Mouse (Mus musculus) layer of hippocampus, adult 9-10 months (tissue): ENCODE data around the gene Adssl1.

Experiments
- DNase-seq: peaks from one replicate; pipeline ENCODE4 v3.0.0; 2022; ENCODE audit warnings: low spot score

Gene Adssl1

DNA sequence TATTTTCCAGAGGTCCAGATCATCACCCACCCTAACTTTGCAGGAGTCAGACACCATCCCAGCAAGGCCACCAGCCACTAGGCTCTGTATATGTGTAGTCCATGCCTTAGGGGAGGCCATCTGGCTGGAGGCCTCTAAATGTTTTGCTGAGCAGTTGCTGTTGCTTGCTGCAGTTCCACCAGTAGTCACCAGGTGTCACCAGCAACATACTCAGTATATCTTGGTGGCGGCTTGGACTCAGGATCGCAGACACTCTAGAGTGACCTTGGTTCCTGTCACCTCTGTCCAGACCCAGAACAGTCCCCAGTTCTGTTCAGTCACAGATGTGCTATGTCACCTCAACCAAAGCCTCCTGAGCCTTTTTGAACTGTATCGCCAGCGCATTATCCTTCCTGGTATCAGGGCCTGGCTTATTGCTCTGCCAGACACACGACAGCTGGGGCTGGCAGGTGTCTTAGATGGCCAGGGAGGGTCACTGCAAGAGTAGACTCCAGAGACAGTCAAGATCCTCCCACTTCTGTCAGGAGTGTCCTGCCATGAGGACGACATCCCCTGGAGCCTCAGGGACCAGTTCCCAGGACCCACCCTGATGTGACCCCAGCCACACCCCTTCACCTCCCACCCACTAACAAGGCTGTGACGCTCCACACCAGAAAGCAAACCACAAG lies 33.4 kb downstream of the Adssl1 start:
- peak; percentile 89 for DNase-seq

DNA sequence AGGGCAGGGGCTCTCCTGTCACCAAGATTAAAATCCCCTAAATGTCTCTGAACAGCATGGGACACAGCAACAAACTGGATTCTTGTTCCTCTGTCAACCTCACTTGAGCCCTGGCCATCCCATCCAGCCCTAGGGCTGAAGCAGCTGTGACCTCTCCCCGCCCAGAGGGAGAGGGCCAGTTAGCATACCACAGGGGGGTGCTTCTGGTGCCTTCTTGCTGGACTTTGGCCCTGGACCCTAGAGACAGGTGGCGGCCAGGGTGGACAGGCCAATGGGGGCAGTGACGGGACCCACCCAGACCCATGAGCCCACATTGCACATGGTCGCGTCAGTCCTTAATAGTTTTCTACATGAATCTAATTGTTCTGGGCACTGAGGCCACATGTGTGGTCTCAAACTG lies 34.2 kb downstream of the Adssl1 start:
- no peak for DNase-seq

DNA sequence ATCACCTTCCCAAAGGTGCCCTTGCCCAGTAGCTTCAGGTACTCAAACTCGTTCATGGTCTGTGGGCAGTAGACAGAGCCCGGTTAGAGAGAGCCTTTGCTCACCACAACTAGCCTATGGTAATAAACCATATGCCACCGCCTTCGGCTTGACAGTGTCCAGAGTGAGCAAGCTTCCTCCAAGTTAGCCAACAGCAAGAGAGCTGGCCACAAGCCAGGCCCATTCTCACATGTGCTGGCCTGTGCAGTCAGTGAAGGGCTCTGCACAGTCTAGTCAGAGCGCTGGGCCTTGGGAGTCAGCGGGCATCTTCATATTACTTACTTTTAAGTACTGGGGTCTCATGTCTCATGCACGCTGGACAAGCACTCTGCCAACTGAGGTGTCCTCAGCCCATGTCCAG lies 38.8 kb downstream of the Adssl1 start:
- no peak for DNase-seq

DNA sequence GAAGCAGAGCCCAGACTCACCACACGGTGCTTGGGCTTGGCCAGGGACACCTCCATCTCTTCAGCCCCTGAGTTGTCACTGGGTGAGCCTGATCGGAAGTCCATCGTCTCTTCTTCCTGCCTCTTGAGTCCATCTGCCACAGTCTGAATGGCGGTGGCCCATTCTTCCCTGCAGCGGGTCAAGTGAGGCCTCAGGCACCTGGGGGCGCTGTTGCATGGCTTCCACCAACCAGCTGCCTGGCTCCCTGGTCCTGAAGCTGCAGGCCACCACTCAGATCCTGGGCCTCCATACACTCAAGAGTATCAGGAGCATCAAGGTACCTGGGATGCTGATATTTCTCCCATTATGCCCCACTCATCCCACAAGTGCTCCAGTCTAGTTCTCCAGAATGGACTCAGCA lies 39.3 kb downstream of the Adssl1 start:
- no peak for DNase-seq

DNA sequence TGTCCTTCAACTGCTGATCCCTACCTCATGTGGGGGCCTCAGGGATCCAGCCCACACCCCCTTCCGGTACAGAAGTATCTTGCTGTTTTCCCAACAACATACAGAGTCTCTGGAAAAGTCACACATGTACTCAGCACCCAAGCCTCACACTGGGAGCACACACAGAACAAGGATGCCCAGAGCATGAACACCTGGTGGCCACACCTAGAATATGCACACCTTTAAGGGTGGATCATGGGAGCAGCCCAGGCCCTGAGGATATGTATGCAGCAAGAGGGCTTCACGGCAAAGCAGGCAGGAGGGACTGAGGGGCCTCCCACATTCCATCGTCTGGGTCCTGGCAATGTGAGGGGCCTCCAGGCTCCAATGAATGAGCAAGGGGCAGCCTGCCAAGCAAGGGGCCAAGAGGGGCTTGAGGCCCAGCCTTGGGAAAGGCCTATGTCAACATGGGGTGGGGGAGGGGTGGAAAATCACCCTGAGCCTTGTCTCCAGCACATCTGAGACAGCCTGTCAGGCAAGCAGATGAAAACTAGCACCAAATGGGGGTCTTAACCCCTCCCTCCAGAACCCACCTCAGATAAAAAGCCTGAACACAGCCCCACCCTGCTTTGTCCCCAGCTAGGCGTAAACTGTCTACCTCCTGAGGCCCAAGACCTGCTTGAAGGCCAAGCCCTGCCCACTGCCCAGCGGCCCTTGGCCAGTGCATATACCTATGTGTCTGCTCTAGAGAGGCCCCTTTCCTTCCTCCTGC lies 40.9 kb downstream of the Adssl1 start:
- no peak for DNase-seq

DNA sequence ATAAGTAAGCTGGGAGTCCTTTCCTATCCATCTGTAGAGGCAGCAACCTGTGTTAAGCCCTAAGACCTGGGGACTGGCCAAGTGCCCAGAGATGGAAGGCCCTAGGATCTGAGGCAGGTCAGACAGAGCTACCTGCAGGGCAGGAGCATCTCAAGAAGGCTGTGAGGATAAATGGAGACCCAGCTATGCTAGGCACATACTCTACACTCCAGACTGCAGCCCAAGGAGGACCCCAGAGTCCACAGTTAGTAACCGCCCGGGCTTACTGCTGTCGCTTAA lies 41.4 kb downstream of the Adssl1 start:
- DNase-seq, result no peak

DNA sequence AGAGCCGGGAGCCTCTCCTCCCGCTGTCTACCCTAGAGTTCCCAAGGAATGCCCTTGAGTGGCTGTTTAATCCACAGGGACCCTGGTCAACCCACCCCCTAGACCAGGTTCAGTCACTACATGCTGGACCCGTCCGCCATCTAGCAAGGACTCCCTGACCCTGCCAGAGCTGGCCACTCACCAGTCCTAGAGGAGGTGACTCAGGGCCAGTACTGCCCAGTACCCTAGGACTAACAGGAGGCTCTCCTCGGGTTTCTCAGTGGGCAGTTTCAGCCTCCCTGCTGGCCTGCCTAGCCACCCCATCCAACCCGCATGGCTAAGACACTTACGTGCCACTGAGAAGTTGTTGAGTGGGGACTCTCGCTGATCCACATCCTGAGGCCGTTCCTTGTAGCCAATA lies 42.0 kb downstream of the Adssl1 start:
- DNase-seq, result no peak

DNA sequence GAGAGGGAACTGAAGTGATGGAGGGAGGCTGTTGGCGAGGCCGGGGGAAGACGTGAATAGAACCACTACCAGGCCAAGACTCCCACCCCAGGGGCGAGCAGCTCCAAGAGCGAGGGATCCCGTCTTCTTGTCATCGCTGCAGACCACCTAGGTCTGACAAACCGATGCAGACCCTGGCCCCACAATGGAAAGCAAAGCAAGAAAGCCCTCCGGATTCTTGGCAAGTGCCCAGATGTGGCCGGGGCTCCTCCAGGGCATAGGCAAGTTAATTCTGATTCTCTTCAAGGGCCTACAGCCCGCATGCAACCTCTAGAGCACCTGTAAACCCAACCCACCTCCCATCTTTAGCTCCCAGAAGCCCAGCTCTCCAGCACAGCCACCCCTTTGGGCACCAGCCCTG lies 43.5 kb downstream of the Adssl1 start:
- DNase-seq, result no peak

DNA sequence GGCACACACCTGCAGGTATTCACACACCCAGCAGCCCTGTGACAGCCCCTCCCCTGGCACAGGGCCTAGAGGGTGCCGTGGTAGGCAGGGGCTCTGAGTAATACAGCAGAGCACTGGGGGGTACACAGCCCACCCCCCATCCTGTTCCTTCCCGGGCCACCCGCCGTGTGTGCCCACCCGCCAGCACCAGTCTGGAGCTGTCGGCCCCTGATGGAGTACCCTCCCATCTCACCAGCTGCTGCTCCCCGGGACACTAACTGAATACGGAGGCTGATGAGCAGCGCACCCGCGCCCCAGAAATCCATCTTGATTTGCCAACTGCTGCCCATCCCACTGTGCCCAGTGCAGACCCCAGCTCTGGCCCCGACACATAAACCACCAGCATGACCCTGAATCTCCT lies 43.9 kb downstream of the Adssl1 start:
- DNase-seq, result no peak

DNA sequence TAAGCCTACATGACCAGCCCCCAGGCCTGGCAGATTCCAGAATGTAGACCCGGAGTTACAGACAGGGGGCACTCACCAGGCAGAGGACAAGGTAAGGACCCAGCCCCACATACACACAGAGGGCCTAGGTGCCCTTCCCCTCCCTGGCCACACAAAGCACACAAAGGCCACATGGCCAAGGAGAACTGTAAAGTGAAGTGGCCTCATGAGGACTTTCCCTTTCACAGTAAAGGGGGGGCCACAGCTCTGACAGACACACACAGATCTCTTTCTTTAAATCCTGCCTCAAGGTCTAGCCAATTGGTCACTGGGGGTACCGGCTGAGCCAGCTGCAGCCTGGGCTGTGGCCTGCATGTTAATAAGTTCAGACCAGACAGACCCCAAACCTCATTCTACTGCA lies 44.3 kb downstream of the Adssl1 start:
- DNase-seq, result no peak

DNA sequence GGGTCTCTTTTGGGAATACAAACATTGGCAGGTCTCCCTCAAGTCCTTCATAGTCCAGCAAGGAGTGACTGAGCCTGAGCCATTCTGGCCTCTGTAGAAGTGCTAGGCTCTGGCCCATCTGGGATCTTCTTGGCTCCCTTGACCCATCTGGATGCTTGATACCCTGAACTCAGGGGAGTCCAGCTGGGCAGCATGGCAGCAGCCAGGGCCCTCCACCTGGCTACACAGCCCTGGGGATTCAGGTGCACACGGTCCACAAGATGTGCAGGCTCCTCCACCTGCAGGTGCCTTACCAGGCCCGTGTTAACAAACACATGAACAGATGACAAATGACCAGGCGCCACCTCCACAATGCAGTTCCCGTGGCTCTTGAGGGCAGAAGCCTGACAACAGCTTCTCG lies 44.8 kb downstream of the Adssl1 start:
- DNase-seq, result no peak

DNA sequence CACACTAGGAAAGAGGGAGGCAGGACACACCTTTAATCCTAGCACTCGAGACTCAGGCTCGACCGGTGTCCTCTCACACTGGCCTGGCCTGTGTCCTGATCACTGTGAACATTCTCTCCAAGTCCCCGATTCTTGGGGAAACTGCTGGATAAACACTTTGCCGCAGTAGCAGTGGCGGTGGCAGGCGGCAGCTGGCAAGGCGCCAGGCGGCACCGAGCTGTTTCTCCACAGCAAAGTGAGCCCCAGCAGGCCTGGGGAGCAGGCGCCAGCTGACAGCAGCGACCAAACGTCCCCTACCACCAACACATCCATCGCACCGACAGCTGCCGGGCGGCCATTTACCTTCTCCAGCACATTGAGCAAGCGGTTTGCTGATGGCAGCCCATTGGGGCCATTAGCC lies 45.6 kb downstream of the Adssl1 start:
- no peak for DNase-seq

DNA sequence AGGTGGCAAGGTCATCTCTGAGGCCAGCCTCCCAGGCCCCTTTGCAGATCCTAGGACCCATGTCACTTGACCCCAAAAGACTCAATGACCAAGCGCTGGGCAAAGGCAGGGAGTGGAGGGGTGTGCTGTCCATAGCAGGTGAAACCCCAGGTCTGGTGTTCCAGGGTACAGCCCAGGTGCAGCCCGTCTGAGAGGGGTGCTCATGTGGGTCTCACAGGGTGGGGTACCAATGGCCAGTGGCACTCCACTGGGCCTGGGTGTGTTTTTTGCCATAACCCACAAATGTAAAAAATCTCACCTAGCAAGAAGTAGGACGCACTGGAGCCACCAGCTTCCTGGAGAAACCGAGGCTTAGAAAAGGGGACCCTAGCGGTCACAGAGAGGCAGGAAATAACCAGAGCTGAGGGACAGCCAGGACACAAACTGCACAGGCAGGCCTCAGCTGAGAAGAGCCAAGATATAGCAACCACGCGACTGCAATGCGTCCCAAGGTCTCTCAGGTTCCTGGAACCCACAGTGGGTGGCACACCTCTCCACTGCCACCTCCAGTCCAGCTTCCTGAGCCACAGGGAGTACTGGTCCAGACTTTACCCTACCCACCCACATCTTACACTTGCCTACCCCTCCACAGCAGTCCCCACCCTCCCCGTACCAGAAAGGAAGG lies 46.2 kb downstream of the Adssl1 start:
- no peak for DNase-seq

DNA sequence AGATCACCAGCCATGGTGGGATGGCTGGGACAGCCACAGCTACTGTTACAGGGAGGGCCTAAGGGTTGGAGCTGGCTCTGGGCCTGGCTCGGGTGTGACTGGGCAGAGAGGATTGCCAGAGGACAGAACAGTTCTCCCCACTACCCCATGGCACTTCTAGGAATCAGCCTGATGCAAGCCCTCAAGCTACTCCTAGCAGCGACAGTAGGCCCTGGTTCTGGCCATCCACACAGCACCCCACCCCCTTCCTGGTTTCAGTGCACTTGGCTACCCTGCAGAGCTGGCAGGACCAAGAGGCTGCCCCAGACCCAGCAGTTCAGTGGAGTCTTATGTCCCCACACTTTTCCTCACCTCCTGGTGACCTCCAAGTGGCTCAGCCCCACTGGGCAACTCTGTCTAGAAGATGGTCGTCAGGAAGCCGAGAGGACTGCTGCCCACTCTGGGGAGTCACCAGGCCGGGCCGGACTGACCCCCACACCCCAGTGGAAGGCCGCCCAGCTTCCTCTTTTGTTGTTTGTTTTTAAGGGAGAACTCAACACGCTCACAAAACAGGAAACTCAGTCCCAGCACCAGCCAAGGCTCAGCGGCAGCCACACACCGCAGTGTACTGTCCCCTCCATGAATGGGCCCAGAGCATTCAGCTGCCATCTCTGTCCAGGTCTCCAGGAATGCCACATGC lies 47.9 kb downstream of the Adssl1 start:
- no peak for DNase-seq

DNA sequence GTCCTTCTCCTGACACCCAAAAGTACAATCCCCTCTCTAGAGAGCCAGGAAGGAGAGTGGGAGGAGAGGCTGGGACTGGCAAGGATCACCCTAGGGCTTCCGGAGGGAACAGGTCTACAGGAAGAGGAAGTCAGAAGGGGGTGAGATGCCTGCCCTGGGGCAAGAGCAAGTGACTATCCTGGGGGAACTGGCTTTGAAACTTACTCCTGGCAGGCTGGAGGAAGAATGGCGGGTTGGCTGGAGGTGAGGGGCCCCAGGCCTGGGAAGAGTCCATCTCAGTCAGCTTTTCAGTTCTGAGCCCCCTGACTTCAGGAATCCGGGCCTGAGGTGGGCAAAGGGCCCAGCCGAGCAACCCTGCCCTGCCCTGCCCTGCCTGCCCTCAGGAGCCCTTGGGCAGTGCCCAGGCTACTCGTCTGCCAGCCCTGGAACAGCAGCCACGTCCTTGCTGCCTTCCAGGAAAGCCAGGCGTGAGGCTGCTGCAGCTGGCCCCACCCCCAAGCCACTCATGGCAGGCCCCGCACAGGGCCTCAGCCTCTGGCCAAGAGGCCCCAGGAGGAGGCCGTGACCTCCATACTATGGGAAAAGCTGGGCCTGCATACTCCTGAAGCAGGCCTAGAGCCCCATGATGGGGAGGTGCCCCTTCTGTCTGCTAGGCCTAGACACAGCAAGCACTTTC lies 51.0 kb downstream of the Adssl1 start:
- no peak for DNase-seq

DNA sequence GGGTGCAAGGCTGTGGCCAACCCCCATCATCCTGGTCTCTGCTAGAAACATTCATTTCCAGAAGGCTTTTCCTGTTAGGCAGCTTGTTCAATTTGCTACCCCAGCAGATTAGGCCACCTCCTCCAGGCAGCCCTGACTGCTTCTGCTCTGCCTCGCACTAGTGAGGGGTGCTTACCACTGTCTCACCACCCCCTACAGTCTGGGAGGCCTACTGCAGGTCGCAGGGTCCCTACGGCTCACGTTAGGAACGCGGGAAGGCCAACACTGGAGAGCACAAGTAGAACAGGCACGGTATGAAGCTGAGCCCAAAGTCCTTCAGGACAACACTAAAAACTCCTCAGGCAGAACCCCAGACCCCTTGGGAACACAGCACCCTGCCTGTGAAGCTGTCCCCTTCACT lies 52.0 kb downstream of the Adssl1 start:
- no peak for DNase-seq

DNA sequence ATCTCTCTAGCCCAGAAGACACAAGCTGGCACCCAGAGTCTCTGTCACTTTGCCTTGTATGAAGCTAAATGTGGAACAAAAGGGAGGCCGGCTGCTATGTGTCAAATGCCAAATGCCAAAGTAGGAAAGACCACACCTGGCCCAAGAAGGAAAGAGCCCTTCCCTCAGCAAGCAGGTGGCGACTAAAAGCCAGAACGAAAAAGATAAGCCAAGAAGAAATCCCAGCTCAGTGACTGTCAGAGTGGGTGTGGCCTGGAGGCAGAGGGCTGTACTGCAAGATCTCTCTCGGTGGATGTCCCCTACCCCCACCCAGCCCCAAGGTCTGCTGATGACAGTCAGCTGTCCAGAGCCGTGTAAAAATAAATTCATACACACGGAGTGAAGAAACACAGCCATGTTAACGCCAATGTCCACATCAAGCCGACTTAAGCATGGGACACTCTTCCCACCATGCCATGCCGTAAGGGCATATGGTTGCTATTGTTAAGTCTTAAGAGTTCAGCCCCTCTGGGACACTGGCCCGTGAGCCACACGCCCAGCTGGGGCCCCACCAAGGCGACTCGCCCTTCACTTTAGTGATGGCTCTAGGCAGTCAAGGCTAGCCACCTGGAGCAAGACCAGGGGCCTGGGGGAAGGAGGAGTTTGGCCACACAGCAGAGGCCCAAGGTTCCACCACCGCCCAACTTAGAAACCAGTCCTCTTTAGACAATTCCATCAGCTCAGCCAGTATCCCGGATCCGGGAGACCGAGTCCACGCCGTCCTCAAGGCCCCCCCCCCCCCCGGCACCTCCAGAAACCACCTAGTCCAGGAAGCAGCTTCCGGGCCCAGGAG lies 53.1 kb downstream of the Adssl1 start:
- DNase-seq, result no peak

DNA sequence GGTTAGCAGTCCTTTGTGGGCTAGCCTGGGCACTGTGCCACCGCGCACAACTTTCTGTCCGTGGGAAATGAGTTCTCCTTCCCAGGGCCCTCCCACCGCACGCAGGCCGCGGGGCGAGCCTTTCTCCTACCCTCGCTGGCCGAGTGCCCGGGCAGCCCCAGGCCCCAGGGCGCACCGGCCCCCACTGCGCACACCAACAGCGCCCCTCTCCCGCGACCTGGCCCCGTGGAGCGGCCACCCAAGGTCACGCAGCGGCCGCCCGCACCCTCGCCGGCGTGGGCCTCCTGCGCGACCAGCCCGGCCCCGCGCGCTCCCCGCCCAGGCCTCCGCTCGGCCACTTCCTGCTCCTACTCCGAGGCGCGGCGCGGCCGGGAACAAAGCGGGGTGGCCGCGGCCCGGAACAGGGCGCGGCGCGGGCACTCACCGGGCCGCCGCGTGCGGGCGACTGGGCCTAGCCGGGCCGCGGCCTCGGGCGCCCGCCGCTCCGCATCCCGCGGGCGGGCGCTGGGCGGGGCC lies 53.8 kb downstream of the Adssl1 start:
- DNase-seq, result no peak

DNA sequence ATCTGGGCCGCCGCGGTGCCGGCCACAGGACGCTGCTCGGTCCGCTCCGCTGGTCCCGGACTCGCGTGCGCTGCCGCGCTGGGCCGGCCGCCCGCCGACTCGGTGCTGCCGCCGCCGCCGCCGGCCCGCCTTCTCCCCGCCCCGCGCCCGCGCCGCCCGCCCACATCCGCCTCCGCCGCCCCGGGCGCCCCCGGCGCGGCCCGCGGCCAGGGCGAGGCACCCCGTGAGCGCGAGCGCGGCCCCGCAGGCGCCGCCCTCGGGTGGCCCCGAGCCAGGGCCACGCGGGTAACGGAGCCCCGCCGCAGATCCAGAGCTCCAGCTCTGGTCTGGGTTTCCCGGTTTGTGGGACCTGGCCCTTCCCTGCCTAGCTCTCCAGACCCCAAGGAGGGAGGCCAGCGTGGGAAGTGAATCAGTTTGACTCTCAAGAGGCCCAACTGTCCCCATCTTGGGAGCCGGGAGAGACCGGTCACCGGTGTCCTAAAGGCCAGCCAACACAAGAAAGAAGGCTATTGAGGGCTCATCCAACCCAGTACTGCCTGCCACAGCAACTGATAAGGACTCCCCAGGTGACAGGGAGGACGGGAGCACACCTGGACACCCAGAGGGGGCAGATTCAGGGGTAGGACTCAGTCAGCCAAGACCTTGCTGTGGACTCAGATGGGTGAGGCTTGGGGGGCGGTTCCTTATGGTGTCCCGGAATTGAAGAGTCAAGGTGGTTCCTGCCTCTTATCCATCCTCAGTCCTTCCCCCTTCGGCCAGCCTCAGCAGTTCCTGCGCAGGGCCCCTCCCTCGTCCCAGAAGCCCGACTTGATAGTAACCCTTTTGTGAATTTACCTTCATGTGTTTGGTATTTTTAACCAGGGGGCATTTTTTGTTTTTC lies 54.5 kb downstream of the Adssl1 start, which contains the start of gene Akt1:
TSS of gene Akt1 (minus strand) at position 753 of the 880 bp plus-strand sequence.
- no peak for DNase-seq
